Mouse (Mus musculus) embryo, embryonic 11.5 days (tissue): ENCODE measurements around the gene L3mbtl2.
"Not testable (repeated sequence)": the region's sequence is repeated elsewhere in the genome, so short reads cannot be mapped to it uniquely, and the experiment has no call there.

Experiments
- DNase-seq: peaks from one replicate; pipeline ENCODE4 v3.0.0-alpha.2; 2012; ENCODE audit warnings: low read depth, low spot score

Gene L3mbtl2

DNA sequence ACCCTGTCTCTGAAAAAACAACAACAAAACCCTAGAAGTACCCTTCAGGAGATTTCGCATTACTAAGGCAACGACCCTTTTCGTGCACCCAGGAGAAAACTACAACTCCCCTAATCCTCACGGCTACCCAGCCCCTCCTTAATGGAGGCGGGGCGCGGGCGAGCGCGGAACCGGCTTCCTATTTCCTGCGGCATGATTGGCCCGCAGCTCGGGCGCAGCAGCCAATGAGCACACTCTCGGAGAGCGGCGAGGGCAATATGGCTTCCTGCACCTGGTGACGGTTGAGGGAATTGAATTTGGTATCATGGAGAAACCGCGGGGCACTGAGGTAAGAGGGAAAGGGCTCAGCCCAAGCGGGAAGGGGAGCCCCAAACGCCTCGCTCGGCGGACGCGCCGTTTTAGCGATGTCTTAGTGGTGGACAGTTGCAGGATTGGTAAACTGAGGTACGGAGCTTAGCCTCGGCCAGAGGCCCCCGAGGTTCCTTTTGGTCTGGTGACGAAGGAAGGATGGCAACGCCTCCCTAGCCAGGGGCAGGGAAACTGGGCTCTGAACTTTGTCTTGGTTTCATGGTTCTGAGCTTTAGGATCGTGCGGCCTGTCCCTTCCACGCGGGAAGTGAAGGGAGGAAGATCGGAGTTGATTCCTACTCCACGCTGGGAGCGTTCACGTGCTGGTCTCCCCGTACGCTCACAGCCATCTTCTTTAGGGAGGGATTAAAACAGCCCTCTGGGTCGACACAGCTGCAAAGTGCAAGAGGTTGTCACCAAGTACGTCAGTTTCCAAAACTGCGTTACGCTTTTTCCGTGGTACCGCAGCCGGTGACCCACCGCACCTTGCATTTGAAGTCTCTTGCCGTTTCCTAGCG is at the start of gene L3mbtl2:
TSS of gene L3mbtl2 (plus strand) at position 193 of the 865 bp plus-strand sequence.
- DNase-seq: peak; percentile 87

DNA sequence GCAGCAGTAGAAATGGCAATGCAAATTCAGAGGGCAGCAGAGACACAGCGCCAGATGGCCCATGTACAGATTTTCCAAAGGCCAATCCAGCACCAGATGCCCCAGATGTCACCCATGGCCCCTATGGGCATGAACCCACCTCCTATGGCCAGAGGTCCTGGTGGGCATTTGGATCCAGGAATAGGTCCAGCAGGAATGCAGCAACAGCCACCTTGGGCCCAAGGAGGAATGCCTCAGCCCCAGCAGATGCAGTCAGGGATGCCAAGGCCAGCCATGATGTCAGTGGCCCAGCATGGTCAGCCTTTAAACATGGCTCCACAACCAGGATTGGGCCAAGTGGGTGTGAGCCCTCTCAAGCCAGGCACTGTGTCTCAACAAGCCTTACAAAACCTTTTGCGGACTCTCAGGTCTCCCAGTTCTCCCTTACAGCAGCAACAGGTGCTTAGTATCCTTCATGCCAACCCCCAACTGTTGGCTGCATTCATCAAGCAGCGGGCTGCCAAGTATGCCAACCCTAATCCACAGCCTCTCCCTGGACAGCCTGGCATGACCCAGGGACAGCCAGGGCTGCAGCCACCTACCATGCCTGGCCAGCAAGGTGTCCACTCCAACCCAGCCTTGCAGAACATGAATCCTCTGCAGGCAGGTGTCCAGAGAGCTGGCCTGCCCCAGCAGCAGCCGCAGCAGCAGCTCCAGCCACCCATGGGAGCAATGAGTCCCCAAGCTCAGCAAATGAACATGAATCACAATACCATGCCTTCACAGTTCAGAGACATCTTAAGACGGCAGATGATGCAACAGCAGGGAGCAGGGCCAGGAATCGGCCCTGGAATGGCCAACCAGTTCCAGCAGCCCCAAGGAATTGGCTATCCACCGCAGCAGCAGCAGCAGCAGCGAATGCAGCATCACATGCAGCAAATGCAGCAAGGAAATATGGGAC is 13.9 kb upstream of the L3mbtl2 start:
- no peak for DNase-seq

DNA sequence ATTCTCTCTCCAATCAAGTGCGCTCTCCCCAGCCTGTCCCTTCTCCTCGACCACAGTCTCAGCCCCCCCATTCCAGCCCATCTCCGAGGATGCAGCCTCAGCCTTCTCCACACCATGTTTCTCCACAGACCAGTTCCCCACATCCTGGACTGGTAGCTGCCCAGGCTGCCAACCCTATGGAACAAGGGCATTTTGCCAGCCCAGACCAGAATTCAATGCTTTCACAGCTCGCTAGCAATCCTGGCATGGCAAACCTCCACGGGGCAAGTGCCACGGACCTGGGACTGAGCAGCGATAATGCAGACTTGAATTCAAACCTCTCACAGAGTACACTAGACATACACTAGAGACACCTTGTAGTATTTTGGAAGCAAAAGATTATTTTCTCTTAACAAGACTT is 13.1 kb upstream of the L3mbtl2 start:
- DNase-seq: no peak

DNA sequence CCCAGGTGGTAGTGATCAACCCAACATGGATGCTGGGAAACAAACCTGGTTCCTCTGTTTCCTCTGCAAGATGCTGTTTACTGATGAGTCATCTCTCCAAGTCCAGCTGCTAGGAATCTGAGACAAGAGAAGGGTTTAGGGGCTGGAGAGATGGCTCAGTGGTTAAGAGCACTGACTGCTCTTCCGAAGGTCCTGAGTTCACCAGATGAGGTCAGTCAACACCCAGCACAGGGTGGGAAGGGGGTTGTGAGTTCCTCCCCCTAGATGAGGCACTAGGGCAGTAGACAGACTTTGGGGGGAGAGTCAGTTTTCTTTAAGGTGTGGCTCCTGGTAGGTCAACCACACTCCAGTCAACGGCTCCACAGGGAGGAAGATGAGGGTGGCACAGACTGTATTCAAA is 2.0 kb upstream of the L3mbtl2 start:
- DNase-seq: no peak

DNA sequence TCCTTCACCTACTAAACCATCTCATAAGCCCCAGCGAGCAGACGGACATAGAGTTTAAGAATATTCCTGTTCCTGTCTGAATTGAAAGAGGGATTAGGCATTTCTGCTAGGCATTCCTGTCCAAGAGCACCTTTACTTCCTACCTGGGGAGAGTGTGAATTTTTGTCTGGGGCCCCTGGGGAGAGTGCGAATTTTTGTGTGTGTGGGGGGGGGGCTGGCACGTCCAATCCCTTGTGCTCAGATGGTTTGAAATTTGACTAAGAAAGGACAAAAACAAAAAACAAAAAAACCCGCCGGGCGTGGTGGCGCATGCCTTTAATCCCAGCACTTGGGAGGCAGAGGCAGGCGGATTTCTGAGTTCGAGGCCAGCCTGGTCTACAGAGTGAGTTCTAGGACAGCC is 408 bp upstream of the L3mbtl2 start:
- DNase-seq: no peak

DNA sequence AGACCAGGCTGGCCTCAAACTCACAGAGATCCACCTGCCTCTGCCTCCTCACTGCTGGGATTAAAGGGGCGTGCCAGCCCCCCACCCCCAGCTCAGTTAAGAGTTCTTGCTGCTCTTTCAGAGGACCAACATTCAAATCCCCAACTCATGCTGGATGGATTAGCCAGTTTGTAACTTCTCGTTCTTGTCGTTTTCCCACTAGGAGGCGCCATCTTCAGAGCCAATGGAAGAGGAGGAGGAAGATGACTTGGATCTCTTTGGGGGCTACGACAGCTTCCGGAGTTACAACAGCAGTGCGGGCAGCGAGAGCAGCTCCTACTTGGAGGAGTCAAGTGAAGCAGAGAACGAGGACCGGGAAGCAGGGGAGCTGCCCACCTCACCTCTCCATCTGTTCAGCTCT is 3.3 kb downstream of the L3mbtl2 start:
- no peak for DNase-seq

DNA sequence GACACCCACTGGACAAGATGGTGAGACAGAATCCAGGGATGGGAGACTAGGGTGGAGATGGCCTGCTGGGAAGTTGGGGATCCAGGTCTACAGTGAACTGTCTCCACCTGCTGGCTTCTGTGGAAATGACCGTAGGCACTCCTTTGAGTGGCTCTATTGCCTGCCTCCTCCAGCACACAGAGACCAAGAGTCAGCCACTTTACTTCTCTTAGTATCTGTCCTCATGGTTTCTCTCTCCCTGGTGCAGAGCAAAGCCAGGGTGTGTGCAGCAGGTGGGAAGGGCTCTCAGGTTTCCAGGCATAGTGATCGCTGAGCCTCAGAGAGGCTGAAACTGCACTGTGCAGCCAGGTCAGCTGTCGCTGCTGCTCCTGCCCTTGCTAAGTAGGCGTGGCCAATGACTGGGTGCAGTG is 6.5 kb downstream of the L3mbtl2 start:
- peak; percentile 39 for DNase-seq

DNA sequence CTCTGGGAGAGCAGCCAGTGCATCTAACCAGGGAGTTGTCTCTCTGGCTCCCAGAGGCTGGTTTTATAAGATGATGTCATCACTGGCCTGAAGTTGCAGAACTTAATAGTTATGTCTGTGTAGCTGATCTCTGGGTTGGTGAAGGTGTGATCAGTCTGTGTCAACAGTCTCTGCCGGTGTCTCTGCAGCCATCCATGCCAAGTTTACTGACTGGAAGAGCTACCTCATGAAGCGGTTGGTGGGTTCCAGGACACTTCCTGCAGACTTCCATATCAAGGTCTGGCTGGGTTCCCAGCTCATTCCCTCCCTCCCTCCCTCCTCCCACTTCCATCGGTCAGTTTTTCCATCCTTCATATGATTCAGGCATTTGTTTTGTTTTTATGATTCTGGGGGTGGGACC is 12.9 kb downstream of the L3mbtl2 start:
- no peak for DNase-seq

DNA sequence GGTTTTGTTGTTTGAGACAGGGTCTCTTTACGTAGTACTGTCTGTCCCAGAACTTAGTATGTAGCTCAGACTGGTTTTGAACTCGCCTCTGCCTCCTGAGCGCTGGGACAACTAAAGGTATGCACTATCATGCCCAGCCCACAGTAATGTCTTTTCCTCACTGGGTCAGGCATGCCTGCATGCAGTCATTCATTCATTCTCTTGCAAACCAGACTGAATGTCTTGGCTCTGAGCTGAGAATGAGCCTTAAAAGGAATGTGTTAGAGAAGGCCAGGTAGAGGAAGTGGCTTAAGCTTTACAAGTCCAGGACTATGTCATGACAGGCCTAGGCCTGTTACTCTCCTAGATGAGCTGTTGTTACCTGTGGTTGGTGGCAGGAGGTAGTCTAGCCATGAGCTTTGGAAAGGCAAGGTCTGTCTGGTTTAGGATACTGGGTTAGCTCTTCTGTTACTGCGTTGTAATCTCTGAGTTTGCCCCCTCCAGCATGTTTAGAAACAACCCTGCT is 16.7 kb downstream of the L3mbtl2 start:
- no peak for DNase-seq

DNA sequence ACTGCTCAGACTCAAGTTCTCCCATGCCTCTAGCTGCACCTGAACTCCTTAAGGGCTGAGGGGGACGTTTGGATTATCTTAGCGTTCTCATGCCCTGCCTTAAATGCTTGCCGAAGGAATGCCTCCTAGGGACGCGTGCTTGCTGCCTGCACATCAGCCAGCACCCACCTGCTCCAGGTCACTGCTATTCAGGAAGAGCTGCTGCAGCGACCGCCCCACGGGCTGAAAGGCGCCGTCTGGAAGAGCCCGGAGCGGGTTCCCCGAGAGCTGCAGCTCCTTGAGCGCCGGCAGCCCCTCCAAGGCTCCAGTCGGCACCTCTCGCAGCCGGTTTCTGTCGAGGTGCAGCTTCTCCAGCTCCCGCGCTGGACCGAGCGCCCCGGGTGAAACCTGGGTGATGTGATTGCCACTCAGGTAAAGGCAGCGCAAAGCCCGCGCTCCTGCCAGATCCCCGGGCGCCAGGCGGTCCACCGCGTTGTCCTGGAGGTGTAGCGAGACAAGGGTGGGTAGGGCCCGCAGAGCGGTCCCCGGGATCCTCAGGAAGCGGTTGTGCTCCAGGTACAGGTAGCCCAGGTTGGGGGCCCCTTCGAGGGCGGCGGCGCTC is 29.8 kb downstream of the L3mbtl2 start:
- no peak for DNase-seq

DNA sequence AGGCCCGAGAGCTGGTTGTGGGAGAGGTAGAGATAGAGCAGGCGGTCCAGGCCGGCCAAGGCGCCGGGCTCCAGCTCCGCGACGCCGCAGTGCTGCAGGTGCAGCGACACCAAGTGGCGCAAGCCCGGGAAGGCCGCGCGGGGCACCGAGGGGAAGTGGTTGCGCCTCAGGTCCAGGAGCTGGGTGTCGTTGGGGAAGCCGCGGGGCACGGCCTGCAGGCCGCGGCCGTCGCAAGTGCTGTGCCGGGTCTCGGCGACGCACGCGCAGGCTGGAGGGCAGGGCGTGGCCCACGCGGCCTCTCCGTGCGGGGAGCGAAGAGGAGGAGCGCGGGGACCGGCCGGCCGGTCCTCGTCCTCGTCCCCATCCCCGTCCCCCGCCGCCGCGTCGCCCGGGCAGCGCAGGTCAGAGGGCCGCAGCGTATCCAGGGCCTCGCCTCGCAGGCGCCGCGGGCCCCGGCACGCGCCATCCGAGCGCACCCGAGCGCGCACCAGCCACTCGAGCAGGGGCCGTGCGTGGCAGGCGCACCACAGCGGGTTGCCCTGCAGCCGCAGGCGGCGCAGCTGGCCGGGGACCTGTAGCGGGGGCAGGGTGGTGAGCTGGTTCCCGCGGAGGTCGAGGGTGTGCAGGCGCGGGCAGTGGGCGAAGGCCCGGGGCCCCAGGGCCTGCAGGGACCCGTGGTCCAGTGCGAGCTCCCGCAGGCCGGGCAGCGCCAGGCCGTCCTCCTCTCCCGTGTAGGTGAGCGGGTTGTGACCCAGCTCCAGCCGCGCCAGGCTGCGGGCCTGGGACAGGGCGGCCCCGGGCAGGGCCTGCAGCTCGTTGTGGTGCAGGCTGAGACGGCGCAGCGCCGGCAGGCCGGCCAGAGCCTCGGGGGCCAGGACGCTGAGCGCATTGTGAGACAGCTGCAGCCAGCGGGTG is 30.5 kb downstream of the L3mbtl2 start:
- peak; percentile 67 for DNase-seq

DNA sequence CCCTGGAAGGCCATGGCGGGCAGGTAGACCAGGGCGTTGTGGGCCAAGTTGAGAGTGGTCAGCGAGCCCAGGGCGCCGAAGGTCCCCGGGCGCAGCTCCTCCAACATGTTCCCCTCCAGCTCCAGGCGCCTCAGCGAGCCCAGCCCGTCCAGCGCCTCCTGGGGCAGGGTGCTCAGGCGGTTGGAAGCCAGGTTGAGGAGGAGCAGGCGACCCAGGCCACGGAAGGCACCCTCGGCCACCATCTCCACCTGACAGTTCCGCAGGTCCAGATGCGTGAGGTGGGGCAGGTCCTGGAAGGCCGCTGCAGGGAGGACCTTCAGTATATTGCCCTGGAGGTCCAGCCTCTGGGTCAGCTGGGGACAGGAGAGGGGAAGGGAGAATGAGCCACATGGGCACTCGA is 31.2 kb downstream of the L3mbtl2 start:
- no peak for DNase-seq

DNA sequence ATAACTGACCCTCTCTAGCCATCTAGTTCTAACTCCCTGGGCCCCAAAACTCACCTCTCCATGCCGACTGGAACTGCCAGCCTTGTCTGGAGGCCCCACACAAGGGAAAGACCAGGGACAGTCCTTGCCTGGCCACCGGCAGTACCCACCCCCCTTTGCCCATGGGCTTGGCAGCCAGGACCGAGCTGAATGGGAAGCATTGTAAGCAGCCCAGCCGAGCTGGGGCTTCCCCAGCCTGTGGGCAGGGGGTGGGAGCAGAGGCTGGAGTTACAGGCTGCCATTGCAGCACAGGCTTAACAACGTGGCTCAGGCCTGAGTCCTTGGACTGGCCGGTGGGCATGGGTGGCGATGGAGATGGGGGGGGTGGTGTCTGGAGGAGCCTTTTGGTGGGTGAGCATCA is 33.5 kb downstream of the L3mbtl2 start, which contains the start of gene Chadl:
TSS of gene Chadl (minus strand) at position 113 of the 400 bp plus-strand sequence.
- no peak for DNase-seq

DNA sequence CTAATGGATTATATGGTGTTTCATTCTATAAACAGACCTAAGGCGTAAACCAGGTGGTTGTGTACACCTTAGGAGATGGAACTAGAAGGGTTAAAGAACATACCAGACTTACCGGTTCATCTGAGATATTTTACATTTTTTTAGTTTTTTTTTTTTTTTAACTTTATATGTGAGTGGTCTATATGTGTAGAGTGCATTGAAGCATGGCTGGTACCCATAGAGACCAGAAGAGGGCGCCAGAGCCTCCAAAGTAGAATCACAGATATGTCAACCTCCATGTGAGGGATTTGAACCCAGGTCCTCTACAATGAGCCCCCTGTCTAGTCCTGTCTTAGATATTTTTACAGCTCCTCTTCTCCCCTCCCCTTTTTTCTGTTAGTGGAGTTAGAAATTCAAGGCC is 34.2 kb downstream of the L3mbtl2 start:
- peak; percentile 19 for DNase-seq

DNA sequence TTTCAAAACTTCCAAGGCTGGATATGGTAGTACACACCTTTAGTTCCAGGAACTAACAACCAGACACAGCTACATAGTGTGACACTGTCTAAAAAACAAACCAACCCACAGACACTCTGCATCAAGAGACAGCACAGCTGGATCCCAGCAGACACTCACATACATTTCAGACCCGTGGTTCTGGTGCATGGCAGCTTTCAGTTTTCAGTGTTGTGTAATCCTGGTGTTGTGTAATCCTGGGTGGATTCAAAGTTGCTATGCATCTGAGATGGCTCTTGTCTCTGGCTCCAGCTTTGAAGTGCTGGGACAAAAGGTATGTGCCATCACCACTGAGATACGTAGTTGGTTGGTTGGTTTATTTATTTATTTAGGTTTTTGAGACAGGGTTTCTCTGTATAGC is 34.8 kb downstream of the L3mbtl2 start:
- no peak for DNase-seq

DNA sequence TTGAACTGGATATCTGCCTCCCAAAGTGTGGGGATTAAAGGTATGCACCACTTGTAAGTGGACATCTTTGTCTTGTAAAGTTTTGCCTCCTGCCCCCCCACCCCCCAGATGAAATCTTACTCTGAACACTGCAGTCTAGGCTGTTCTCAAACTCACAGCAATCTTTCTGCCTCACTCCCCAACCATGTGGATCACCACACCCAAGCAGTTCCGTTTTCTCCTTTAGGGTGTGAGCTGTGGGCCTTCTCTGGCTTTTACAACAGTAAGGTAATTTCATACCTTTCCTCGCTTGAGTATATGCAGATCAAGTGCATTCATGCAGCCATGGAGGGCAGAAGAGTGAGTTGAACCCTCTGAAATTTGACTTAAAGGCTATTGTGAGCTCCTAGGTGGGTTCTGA is 36.5 kb downstream of the L3mbtl2 start:
- no peak for DNase-seq

DNA sequence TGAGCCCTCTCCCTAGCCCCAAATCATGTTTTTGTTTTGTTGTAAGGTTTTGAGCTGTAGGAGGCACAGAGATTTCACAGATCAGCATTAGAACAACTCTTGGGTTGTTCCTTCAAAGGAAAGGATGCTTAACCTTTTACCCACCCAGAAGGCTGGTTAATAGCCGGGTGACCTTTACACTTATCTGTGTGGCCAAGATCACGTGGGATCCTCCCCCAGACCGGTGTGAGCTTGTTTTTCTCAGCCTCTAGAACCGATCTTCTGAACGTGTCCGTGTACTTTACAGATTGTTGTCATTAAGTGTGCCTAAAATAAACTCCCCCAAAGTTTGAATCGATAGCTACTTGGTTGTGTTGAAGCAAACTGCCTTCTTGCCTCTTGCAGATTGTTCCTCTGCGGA is 36.9 kb downstream of the L3mbtl2 start:
- DNase-seq: no peak

DNA sequence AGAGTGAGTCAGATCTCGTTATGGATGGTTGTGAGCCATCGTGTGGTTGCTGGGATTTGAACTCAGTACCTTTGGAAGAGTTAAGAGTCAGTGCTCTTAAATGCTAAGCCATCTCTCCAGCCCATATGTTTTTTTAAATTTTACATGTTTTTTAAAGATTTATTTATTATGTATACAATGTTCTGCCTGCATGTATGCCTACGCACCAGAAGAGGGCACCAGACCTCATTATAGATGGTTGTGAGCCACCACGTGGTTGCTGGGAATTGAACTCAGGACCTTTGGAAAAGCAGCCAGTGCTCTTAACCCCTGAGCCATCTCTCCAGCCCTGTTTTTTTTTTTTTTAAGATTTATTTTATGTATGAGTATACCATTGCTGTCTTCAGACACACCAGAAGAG is 37.7 kb downstream of the L3mbtl2 start:
- not testable (repeated sequence) for DNase-seq

DNA sequence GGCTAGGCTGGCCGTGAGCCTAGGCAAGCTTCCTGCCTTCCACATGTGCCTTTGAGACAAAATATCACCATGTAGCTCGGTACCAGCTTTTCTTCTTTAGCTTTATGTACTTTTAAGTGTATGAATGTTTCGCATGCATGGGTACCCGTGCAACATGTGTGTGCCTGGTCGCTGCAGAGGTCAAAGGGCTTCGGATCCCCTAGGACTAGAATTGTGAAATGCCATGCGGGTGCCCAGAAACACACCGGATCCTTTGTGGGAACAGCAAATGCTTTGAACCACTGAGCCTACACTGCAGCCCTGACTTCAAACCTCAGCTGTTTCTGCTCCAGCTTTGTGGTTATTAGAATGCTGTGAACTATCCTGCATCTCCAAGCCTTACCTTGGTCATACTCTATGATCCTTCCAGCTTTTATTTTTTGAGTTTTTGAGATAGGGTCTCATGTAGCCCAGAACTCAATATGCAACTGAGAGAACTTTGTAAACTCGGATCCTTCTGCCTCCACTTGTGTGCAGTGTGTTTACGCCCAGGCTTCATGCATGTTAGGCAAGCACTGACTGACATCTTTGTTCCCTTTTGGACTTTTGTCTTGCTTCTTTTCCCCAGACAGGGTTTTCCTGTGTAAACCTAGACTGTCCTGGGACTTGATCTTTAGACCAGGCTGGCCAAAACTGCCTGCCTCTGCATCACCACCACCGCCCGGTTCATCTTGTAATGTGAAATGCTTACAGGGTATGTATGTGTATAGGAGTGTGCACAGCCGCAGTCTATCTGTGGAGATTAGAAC is 38.8 kb downstream of the L3mbtl2 start:
- no peak for DNase-seq

DNA sequence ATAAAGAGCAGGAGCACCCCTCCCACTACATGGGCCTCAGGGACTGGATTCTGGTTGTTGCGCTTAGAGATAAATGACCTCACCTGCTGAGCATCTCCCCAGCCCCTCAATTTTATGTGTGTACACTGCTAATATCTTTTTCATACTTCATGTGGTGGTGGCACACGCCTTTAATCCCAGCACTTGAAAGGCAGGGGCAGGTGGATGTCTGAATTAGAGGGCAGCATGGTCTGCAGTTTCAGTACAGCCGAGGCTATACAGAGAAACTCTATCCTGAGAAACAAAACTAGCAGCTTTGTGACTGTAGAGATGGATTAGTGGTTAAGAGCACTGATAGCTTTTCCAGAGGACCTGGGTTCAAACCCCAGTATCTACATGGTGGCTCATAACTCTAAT is 39.4 kb downstream of the L3mbtl2 start:
- DNase-seq: no peak
